Mouse (Mus musculus) layer of hippocampus, adult 18-20 months (tissue): ENCODE data around the gene Ndufc1. TPM values are rescaled to one million over a fixed set of nuclear protein-coding genes. Genes with fewer than 3 reads are reported as not detected.
A peak's percentile ranks its signal among the peaks of the same experiment; 100 is the strongest.
"Not testable (repeated sequence)": the region's sequence is repeated elsewhere in the genome, so short reads cannot be mapped to it uniquely, and the experiment has no call there.

Source experiments
- DNase-seq, 2 experiments: peaks; one replicate each; pipeline ENCODE4 v3.0.0; 2022; ENCODE audit warnings: low spot score in 2 of 2
- long read RNA-seq: library from polyadenylated mRNA; stranded (forward); transcript quantifications from one replicate; pipeline ENCODE4 v2.0.0, GENCODE M21; 2021
- total RNA-seq, 2 experiments: library from RNA; stranded (reverse); gene quantifications; 2 replicates each; pipeline ENCODE4 v1.2.3; 2021

Ndufc1 gene
- total RNA-seq: 100 to 1,000 TPM; 288 to 339 TPM
- long read RNA-seq, transcript Ndufc1-201 (4 exons, 1,249 nt): major isoform, 129 of 137 reads
- long read RNA-seq, partial matches to known transcripts: 5 of 137 reads
- long read RNA-seq, other reads (novel, unspliced or antisense): 2 of 137 reads

DNA sequence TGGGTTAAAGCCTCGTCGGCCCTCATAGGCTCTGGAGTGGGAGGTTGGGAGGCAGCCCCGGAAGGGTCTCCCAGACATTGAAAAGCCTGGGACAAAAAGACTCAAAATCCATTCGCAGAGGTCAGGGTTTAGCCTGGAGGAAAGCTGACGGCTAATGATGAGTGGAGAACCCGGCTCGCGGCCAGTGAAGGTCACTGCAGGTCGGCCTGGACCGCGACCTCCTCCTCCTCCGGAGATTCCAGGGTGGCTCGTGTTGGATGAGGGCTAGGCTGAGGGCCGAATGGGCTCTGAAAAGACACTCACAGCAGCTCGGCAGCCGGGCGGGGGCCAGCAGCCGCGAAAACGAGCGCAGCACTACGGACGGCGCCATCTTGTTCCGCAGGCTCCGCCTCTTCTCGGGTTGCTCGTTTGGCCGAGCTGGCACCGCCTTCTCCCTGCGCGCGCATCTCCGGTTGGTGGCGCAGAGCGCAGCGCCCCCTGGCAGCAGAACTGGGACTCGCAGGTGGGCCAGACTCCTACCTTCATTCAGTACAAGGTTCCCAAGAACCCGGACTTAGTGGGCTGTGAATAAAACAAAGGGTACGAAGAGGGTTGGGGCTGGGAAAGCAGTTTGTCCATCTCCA is at the start of gene Ndufc1:
Gene Ndufc1 (minus strand): TSS at position 428 of the 623 bp plus-strand sequence.
- DNase-seq: peak; percentile 90 to 97

DNA sequence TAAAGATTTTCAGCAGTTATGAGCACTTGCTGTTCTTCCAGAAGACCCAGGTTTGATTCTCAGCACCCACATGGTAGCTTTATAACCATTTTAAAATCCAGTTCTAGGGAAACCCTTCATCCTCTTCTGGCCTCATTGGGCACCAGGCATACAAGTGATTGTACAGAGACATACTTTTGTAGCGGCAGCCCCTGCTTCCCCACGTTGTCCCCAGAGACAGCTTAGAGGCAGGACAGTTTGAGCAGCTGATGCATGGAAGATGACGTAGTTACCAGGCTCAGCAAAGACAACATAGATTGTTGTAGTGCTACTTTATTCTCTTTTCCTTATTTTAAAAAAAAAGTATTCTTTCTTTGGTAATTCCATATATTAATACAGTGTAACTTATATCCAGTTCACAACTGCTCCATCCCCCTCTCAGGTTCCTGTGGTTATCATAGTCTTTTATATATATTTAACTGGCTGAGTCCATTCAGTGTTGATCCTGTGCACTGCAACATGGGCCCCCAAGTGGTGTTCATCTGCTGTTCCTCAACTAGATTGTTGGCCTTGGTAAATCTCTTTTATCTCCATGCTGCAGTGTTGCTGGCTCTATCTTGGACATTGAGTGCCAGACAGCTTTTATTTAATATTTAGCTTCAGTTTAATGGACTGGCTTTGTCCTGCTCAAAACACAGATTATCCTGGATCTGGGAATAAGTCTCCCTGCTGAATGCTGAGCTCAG is 26.2 kb upstream of the Ndufc1 start:
- DNase-seq: no peak

DNA sequence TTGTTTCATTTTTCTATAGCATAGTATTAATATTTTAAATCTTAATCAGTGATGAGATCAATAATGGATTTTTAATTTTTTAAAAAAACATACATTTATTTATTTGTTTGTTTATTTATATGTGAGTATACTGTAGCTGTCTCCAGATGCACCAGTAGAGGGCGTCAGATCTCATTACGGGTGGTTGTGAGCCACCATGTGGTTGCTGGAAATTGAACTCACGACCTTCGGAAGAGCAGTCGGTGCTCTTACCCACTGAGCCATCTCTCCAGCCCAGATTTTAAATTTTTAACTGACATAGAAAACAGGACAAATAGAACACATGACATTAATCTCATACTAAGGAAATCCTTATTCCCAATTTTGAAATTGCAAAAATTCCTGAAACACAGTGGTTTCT is 25.6 kb upstream of the Ndufc1 start:
- DNase-seq: not testable (repeated sequence)

DNA sequence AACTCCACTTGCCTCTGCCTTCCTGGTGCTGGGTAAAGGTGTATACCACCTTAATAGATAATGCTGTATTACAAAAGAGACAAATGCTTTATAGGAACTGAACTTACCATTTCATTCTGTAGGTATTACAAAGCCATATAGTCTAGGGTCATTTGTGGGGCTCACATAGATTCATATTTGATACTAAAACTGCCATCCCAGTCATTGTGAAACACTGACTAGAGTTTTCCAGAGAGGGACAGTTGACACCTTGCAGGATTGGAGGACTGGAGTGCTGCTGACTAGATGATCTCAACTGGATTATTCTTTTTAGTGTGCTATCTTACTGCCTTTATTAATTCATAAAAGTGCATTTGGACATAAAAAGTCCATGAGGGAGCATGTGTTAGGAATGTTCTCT is 16.6 kb upstream of the Ndufc1 start:
- DNase-seq: no peak

DNA sequence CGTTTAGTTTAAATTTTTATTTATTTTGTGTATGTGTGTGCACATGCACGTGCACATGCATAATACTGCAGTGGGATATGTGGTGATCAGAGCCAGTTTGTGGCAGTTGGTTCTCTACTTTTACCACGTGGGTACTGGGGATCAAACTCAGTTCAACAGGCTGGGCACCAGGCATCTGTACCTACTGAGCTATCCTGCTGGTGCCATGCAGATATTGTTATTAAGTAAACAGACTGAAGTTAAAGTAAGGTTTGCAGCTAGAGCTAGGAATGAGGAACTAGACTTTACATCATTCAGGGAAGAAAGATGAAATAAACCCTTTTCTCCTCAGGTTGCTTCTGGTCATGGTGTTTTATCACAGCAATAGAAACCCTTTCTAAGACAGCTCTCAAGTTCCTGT is 13.1 kb upstream of the Ndufc1 start:
- DNase-seq: no peak

DNA sequence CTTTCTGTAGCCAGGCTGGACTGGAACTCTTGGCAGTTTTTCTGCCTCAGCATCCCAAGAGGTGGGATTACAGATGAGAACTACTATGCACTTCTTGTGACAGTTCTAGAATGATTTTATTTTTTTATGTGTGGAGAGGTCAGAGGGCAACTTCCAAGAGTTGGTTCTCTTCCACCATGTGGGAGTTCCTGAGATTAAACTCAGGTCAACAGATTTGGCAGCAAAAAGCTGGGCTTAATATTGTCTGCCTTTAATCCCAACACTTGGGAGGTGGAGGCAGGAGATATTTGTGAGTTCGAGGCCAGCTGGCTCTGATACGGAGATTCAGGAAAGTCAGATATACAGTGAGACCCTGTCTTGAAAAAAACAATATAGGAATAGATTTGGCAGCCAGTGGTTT is 9.2 kb upstream of the Ndufc1 start:
- DNase-seq: no peak

DNA sequence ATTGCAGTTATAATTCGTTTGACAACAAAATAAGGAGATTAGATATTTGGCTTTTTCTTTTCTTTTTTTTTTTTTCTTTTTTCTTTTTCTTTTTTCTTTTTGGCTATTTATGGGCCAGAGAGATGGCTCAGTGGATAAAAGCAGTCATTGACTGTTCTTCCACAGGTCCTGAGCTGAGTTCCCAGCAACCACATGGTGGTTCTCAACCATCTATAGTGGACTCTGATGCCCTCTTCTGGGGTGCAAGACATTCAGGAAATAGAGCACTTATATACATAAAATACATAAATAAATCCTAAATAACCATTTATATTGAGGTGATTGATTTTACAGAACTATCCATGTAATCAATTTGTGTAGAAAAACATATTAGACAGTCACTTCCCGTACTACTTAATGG is 8.7 kb upstream of the Ndufc1 start:
- no peak for DNase-seq

DNA sequence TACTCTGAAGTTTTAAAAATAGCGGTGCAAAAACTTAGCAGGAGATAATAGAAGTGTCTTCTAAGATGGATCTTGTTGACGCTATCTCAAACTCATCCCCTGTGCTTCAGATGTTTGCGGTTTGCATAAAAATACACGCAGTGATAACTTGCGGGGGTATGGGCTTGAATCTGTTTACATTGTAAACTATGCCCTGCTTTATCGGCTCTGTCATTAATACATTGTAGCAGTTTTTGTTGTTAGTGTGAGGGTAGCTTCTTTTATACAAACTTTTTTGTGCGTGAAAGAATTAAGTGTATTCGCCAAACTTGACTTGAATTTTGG is 8.3 kb upstream of the Ndufc1 start:
- DNase-seq: no peak

DNA sequence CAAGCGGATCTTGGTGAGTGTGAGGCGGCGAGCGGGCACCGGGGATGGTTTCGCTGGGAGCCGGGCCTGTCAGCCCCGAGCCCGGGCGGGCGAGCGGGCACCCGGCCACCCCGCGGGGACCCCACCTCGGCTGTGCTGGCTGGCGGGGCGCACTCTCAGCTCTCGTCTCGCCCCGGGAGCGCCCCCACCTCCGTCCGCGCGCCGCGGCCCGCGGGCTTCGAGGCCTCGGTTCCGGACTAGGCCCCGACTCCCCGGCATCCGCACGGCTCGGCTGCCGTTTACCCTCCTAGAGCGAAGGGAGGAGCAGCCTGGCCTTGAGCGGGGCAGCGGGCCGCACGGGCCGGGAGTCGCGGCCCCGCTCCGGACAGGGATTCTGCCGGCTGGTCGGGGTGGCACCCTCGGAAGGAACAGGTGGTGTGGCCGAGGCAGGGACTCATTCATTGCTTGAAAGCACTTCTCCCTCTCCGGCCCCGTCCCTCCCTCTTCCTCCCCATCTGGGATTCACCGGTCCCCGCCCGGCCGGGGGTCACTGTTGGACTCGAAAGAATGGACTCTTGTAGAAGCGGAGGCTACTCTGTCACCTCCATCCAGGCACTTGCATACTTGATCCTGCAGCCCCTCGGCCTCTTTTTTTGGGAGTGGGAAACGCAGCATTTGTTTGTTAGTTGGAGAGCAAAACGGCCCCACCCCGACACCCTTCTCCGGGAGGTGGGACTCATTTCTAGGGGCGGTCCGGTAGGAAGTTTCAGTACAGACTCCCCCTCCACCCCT is 7.8 kb upstream of the Ndufc1 start:
- DNase-seq: peak; percentile 16 to 28

DNA sequence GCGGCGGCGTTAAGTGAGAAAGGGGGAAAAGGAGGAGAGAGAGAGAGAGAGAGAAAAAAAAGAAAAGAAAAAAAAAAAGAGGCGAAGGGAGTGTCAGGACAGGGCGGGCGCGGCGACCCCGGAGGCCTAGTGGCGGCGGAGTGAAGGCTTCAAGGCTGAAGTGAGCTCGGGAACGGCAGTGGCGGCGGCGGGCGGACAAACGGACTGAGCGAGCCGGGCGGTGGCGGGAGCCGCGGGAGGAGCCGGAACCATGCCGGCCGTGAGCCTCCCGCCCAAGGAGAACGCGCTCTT is 7.2 kb upstream of the Ndufc1 start:
- DNase-seq: no peak

DNA sequence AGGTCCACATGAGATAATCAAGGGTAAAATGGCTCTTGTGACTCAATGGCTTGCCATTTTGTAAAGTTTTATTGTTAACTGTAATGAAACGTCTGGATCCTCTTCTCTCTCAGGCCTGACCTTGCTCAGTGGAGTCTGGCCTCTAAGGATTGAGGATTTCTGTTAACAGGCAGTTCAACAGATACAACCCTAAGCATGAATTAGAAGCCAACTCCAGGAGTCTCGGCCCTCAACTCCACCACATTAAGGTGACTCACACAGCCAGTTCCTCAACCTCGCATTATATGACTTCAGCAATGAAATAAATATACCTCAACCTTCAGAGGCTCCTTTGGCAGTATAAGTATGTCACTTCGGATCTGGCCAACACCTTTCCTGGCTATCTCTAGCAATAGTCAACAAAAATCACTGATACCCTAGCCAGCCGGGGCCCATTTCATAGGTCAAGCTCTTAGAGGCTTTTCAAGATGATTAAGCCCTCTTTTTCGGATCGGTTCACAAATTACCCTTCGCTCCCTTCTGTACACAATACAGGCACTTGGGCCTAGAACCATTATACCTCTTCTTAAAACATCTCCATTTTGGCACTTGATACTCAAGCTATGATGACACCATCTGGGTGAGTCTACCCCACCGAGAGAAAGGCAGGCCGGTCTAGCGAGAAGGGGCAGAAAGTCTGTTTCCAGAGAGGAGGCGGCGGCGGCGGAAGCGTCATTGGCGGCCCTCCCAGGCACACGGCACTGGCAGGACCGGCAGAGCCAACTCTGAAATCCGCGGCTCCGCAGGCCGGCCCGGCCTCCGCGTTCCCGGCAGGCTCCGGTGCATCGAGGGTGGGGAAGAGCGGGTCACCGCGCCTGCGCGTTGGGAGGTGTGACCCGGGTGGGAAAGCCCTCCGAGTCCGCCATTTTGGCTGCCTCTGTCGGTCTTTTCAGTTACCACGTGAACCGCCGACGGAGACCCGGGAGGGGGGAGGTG is 6.6 kb upstream of the Ndufc1 start, which contains the start of gene Naa15:
Gene Naa15 (plus strand): TSS at position 51 of the 975 bp plus-strand sequence.
- peak; percentile 97 for DNase-seq

DNA sequence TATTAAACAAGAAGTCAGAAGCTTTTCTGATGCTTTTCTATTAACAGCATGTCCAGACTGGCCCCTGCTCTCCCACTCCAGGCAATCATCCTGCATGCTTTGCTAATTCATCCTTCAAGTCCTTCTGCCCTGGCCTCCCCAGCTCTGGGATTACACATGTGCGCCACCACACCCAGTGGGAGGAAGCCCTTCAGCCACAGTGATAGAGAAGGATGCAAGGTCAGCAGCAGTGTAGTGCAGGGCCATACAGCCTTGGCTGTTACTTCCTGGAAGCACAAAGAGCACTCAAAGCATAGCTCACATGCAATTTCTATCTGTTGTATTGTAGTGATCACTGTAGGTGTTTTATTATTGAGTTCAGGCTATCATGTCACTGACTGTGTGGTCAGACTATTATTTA is 4.5 kb upstream of the Ndufc1 start:
- no peak for DNase-seq

DNA sequence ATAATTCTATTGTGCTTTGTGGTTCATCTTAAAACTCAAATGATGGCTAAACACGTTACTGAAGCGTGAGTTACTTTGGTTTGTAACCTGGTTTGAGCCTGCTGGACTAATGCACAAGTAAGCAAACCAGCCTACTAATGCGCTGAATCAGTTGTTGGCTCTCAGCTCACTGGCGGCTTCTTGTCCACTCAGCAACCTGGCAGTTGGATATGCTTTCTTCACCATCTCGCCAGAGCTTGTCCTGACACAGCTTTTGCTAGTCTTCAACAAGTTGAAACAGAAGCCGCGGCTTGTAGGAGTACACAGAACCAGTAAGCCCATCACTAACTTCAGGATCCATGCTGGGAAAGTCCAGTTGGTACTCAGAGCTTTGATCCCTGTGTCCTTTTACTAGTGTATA is 3.7 kb upstream of the Ndufc1 start:
- no peak for DNase-seq

DNA sequence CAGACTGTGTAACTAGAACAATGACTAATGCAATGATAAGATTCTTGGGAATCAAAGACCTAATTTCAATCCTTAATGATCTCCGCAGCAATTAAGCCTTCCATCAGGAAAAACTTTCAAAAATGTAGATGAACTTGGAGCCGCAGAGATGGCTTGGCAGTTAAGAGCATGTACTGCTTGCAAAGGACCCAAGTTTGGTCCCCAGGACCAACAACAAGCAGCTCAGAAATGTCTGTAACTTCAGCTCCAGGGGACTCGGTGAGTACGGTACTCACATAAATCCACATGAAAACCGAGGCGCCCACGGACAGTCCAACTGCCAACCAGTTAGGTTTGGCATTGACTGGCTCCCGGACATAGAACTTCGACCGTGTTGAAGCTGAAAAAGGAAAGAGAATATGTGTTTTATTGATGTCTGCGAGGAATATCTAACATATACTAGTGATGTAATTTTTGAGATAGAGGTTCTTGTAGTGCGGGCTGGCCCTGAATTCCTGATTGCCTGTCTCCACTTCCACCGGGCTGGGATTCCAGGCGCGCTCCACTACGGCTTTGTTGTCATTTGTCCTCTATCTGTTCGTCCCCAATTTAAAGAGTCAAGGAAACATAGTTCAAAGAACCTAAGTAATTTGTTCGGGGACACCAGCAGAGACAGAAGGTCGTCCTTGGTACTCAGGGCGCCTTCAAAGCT is 773 bp downstream of the Ndufc1 start:
- DNase-seq: peak in 1 of 2 experiments; percentile 31

DNA sequence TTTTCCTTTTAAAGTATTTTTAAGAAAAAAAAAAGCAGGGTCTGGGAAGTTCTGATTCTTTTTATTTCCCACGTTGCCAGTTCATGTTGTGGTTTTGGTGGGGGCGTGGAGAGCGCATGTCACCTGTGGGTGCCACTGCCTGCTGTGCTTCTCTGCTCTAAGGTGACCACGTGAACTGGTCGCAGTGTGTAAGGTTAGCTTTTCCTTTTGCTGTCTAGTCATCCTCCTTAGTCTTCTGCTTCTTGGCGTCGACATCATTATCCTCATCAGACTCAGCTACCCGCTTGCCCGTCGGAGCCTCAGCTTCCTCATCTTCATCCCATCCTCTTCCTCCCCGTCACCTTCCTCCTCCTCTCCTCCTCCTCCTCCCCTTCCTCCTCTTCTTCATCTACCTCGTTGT is 6.2 kb downstream of the Ndufc1 start:
- no peak for DNase-seq

DNA sequence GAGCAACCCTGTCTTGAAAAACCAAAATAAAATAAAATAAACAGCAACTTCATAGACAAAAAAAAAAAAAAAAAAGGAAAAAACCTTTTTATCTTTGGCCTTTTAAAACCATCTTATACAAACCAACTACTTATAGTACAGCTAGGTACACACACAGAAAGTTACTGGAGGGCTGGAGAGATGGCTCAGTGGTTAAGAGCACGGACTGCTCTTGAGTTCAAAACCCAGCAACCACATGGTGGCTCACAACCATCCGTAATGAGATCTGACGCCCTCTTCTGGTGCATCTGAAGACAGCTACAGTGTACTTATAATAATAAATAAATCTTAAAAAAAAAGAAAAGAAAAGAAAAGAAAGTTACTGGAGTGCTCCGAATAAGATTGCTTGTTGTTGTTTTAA is 6.7 kb downstream of the Ndufc1 start:
- not testable (repeated sequence) for DNase-seq

DNA sequence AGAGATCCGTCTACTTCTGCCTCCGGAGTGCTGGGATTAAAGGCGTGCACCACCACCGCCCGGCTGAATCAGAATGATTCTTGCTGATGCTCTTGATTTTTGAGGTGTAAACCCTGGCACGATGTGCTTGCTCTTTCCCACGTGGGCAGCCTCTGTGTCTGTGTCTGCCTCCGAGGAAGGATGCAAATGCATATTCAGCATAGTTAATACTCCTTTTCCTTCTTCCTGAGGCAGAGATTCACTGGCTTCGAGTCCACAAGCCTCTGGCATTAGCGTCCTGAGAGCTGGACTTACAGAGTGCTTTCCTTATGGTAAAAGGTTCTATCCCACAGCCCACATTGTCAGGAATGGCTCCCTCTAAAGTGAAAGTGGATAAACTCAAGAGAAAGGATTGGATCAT is 8.1 kb downstream of the Ndufc1 start:
- no peak for DNase-seq

DNA sequence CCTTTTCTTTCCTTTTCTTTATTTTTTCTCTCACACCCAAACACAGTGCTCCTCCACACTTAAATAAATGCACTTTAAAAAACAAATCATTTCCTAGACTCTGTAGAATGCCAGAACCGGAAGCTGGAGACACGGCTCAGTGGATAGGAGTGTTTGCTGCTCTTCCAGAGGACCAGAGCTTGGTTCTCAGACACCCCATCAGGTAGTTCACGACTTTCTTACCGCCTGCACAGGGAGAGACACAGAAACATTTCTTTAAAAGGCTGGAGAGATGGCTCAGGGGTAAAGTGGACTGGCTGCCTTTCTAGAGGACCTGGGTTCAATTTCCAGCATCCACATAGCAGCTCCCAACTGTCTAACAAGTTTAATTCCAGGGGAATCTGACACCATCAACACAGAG is 9.3 kb downstream of the Ndufc1 start:
- no peak for DNase-seq

DNA sequence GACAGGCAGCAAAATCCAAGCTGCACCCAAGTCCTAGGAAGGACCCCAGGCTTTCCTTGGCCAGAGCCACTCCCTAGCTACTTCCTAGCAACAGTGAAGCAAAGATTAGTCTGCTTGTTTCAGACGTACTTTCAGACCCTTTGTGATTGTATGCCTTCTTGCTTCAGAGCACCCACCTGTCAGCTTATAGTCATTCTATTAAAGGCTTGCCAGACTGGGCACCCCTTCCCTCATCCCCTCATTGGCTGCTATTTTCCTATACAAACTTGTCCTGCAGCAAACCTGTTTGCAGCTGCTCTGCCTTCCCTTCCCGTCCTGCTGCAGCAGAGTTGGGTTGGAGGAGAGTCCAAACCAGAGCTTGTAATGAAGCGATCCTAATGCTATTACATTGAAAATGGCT is 10.1 kb downstream of the Ndufc1 start:
- no peak for DNase-seq

DNA sequence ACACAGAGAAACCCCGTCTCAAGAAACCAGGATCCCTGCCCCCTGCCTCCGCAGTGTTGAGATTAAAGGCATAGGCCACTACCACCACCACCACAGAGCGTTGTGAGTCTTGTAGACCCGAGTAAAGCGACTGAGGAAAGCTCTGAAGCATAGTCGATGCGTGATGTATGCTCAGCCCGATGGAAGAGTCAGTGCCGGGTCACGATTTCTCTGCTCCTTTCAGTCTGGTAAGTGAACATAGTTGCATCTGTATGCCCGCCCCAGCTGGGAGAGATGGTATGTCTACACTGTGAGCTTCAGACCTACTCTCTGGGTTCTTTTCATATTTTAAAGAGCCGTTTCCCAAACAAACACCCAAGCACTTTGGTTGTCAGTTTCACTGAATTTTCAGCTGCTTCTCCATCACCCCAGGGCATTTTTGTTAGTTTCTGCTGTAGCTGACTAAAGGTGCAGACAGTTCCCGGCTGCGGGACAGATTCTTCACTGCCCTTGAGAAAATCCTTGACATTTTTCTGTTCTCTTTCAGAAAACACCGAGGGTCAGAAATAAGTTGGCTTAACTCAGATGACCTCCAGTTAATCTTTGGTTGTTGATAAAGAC is 11.0 kb downstream of the Ndufc1 start:
- DNase-seq: no peak
